Mouse (Mus musculus) heart, embryonic 14.5 days (tissue): ENCODE measurements at regions not wholly inside any gene's neighbourhood (a gene's known extent, or its start where the extent isn't known, plus 50 kb on each side); places are given as distances from the start of the nearest gene placed in this dataset.
A peak's percentile ranks its signal among the peaks of the same experiment; 100 is the strongest.

Experiments used
- ATAC-seq: fragments of 200-750 bp; cut with Nextera tagmentation; 2 replicates; pipeline ENCODE4 v1.8.0; 2017; ENCODE audit warnings: low read depth, moderate TSS enrichment; ENCODE audit not compliant: insufficient number of reproducible peaks, insufficient read depth, low FRiP score
- H3K27ac ChIP-seq, 2 experiments: fragments of 200-500 bp in 1 of 2; fragments of 300-500 bp in 1 of 2; sonication (generic) in 1 of 2; replicated peaks in 1 of 2; 2 replicates each; pipeline ENCODE4 v1.5.1; 2012 to 2014; ENCODE audit warnings: low read depth in 2 of 2, low read length in 2 of 2, control low read depth in 1 of 2, mild to moderate bottlenecking in 1 of 2, mixed read lengths in 1 of 2; ENCODE audit not compliant: control insufficient read depth in 1 of 2, insufficient read depth in 1 of 2
- H3K27me3 ChIP-seq: fragments of 300-500 bp; sonication (generic); 2 replicates; pipeline ENCODE4 v1.6.1; 2014; ENCODE audit warnings: mild to moderate bottlenecking, low read length, control low read depth; ENCODE audit not compliant: control insufficient read depth, insufficient read depth
- H3K36me3 ChIP-seq: fragments of 300-500 bp; sonication (generic); 2 replicates; pipeline ENCODE4 v1.6.1; 2014; ENCODE audit warnings: mild to moderate bottlenecking, control low read depth, low read length, mixed read lengths; ENCODE audit not compliant: control insufficient read depth, insufficient read depth
- H3K4me1 ChIP-seq, 2 experiments: fragments of 200-500 bp in 1 of 2; fragments of 300-500 bp in 1 of 2; sonication (generic) in 1 of 2; 2 replicates each; pipeline ENCODE4 v1.6.1; 2012 to 2014; ENCODE audit warnings: low read length in 2 of 2, control low read depth in 1 of 2, mixed read lengths in 1 of 2; ENCODE audit not compliant: control insufficient read depth in 2 of 2, insufficient read depth in 2 of 2
- H3K4me2 ChIP-seq: fragments of 300-500 bp; sonication (generic); 2 replicates; pipeline ENCODE4 v1.6.1; 2014; ENCODE audit warnings: mild to moderate bottlenecking, low read length
- H3K4me3 ChIP-seq, 2 experiments: fragments of 200-500 bp in 1 of 2; fragments of 300-500 bp in 1 of 2; sonication (generic) in 1 of 2; 2 replicates each; pipeline ENCODE4 v1.5.1; 2012 to 2014; ENCODE audit warnings: low read length in 2 of 2, mild to moderate bottlenecking in 2 of 2, control low read depth in 1 of 2, low read depth in 1 of 2, moderate library complexity in 1 of 2; ENCODE audit not compliant: control insufficient read depth in 1 of 2, insufficient read depth in 1 of 2
- H3K9ac ChIP-seq: fragments of 300-500 bp; sonication (generic); 2 replicates; pipeline ENCODE4 v1.6.1; 2014; ENCODE audit warnings: mild to moderate bottlenecking, low read length
- H3K9me3 ChIP-seq: fragments of 300-500 bp; sonication (generic); 2 replicates; pipeline ENCODE4 v1.6.1; 2016; ENCODE audit warnings: low read length, control low read depth; ENCODE audit not compliant: control insufficient read depth
- WGBS: fragments of 180-500 bp; shearing (Covaris S2); extraction: QIAGEN DNeasy Blood & Tissue Kit; methylation state at CpG from one replicate; pipeline ENCODE4 v1.1.7; 2014; 5-methylcytosine and 5-hydroxymethylcytosine counted together

GRCm38 (mm10) chr5:77477794-77478193 lies 70.0 kb upstream of the Igfbp7 start:
- Histone ChIP-seq H3K4me2 (no peak overlapping the region), H3K27ac (no peak overlapping the region), H3K9ac (no peak overlapping the region), H3K27me3 (no peaks in the 10 kb centered on the region), H3K4me1 (no peaks in the 10 kb centered on the region), H3K9me3 (no peaks in the 10 kb centered on the region), H3K36me3 (no peaks in the 10 kb centered on the region), H3K4me3 (no peak overlapping the region)
- ATAC-seq: no peak
- 64% methylated on average over 9 of the region's 9 CpGs for WGBS

GRCm38 (mm10) chr5:77473896-77474486 lies 66.2 kb upstream of the Igfbp7 start:
- WGBS: 52% methylated on average over 8 of the region's 8 CpGs
- H3K27me3 ChIP-seq: no peaks in the 10 kb centered on the region
- no peak overlapping the region for H3K27ac ChIP-seq
- no peak overlapping the region for H3K4me3 ChIP-seq
- H3K9ac ChIP-seq: no peak overlapping the region
- no peaks in the 10 kb centered on the region for H3K36me3 ChIP-seq
- H3K9me3 ChIP-seq: no peaks in the 10 kb centered on the region
- H3K4me2 ChIP-seq: no peak overlapping the region
- no peaks in the 10 kb centered on the region for H3K4me1 ChIP-seq
- ATAC-seq: no peak

DNA sequence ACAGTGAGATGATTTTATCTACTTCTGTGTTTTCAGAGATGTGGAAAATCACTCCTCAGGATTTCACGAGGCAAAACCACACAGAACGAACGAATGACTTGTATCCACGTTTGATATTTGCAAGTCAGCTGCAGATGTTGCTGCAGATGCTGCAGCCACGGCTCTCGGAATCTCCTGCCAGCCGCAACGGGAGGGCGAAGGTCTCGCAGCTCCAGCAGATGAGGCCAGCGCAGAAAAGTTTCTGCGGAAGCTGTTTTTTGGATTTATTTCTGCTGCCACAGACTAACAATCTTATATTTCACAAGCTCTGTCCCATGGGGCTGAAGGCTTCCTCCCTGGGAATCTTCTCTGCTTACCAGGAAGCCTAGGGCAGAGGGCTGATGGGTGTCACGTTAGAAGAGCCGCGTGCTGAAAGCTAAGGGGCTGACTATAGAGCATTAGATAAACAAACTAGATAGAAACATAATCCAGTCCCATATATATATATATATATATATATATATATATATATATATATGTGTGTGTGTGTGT lies 61.5 kb upstream of the Igfbp7 start:
- no peak for ATAC-seq
- Histone ChIP-seq H3K36me3 (no peaks in the 10 kb centered on the region), H3K4me2 (no peak overlapping the region), H3K4me1 (peaks cover 3% of the 10 kb centered on the region in 2 experiments; a peak in 2 of 4 replicates), H3K9ac (no peak overlapping the region), H3K27me3 (no peaks in the 10 kb centered on the region), H3K27ac (no peak overlapping the region), H3K9me3 (no peaks in the 10 kb centered on the region), H3K4me3 (no peak overlapping the region)
- 85% methylated on average over 15 of the region's 15 CpGs for WGBS

DNA sequence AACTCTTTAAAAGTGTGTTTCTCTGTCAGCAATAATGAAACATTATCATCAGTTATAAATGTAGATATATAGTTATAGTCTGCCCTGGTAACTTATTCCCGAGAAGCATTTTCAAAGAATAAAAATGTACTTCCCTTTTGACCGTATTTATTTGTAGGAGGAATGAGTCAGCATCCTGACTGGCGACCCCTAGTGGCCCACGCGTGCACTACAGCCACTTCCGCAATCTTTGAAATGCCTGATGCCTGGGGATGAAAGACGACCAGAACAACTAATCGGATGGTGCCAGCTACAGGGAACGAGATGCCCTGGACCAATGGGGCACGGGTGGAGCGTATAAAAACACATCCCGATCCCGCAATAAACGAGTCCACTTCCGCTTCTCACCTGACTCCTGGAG lies 60.6 kb upstream of the Igfbp7 start:
- Histone ChIP-seq H3K27me3 (no peaks in the 10 kb centered on the region), H3K27ac (no peak overlapping the region), H3K9me3 (no peaks in the 10 kb centered on the region), H3K36me3 (no peaks in the 10 kb centered on the region), H3K4me3 (no peak overlapping the region), H3K9ac (no peak overlapping the region), H3K4me1 (peaks cover 3% of the 10 kb centered on the region in 2 experiments; a peak in 2 of 4 replicates), H3K4me2 (no peak overlapping the region)
- ATAC-seq: no peak
- WGBS: 61% methylated on average over 15 of the region's 15 CpGs

- 50% methylated on average over 19 of the region's 19 CpGs for WGBS
- Histone ChIP-seq H3K9ac (no peak overlapping the region; the same call in 1 of the 2 replicates), H3K4me1 (peaks cover 6% of the 10 kb centered on the region in 2 experiments; a peak in 3 of 4 replicates), H3K27ac (no peak overlapping the region), H3K27me3 (no peaks in the 10 kb centered on the region), H3K36me3 (no peaks in the 10 kb centered on the region), H3K4me3 (no peak overlapping the region), H3K4me2 (peak overlapping the region; percentile 39), H3K9me3 (no peaks in the 10 kb centered on the region)
- ATAC-seq: 0 out of 2 replicates have a peak, but pooled peaks have one; percentile 23
These were observed 57.2 kb upstream of the Igfbp7 start for GRCm38 (mm10) chr5:77464851-77465548.

GRCm38 (mm10) chr5:77459896-77460717 lies 52.3 kb upstream of the Igfbp7 start:
- WGBS: 3% methylated on average over 29 of the region's 29 CpGs
- peak; percentile 87 for ATAC-seq
- H3K36me3 ChIP-seq: no peaks in the 10 kb centered on the region
- H3K9me3 ChIP-seq: no peaks in the 10 kb centered on the region
- H3K4me1 ChIP-seq: peaks cover 6% of the 10 kb centered on the region in 2 experiments; a peak in 3 of 4 replicates
- peak overlapping the region; percentile 69 for H3K9ac ChIP-seq
- peak overlapping the region; percentile 64 for H3K4me2 ChIP-seq
- peak overlapping the region; percentile 30 to 41; a peak in 2 of 4 replicates for H3K27ac ChIP-seq
- H3K4me3 ChIP-seq: peak overlapping the region; percentile 52 to 85
- no peaks in the 10 kb centered on the region; the same call in 1 of the 2 replicates for H3K27me3 ChIP-seq
